Mouse (Mus musculus) effector memory CD4-positive, alpha-beta T cell, adult 5 months (primary cell): ENCODE results near the gene Gpr34. TPM values are rescaled to one million over a fixed set of nuclear protein-coding genes. Genes with fewer than 3 reads are reported as not detected.

Experiments
- polyA plus RNA-seq: library from polyadenylated mRNA; unstranded; fragments of 100-300 nt; shearing (Covaris generic); gene quantifications from one replicate; pipeline ENCODE4 v1.2.1, GENCODE M21; 2017

Gpr34 gene
- polyA plus RNA-seq = 2.4 TPM

GRCm38 (mm10) chrX:13631599-13632283, at the start of gene Gpr34:
TSS of gene Gpr34 (plus strand) at chrX:13632089.

DNA sequence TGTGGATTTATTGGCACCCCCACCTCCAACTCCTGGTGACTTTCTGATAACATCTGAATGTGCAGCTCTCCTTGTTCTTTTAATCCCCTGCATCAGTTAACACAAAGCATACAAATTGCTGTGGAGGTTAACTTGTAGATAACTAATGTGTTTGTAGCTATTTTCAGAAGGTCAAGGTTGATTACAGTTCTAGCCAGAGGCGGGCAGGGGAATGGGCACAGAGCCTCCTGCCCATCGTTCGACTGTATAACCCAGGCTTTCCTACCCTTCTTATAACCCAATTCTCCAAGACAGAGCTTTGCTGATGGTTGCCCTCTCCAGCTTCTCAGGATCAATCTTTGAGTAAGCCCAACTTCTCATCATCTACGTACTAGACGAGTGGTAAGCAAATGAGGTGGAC, 29.2 kb downstream of the Gpr34 start, which contains the start of gene Gpr82:
TSS of gene Gpr82 (plus strand) at position 301 of the 400 bp plus-strand sequence.

Other genes with a start within 250 kb of the Gpr34 start
- gene Nyx, start 166.0 kb upstream of the Gpr34 start, polyA plus RNA-seq = not detected
- gene Gpr82, start 29.3 kb downstream of the Gpr34 start, polyA plus RNA-seq = 0.30 TPM
- gene Cask, start 219.3 kb downstream of the Gpr34 start, polyA plus RNA-seq = 4.5 TPM